Mouse (Mus musculus): ENCODE results near the gene Gnai2. TPM values are rescaled to one million over a fixed set of nuclear protein-coding genes. Genes with fewer than 3 reads are reported as not detected.

Gnai2 gene
- total and polyA plus RNA-seq, 3 experiments: 232 to 657 (median 375) TPM

DNA sequence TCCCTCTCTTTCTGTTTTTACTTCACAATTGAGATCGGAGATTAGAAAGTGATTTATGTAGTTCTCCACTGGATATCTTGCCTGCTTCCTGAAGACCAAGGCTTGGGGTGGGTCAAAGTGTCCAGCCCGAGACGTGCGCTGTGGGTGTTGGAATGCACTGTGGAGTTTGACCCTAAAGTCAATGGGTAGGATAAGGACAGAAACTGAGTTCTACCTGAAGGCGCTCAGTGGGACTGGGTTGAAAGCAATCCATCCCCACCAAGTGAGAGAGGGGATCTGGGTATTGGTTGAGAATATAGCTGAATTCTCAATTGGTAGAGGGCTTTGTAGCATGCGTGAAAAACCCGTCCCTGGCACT, 10.0 kb upstream of the Gnai2 start:
- Histone ChIP-seq H3K4me3 (ENCODE audit: low read depth, low read length) (no peak overlapping the region; the same call in 1 of the 2 replicates), H3K36me3 (replicated peaks) (no peaks in the 10 kb centered on the region), H3K9me3 (replicated peaks) (no peaks in the 10 kb centered on the region), H3K4me1 (ENCODE audit: insufficient read depth, low read depth, low read length) (peaks cover 36% of the 10 kb centered on the region), H3K27me3 (ENCODE audit: insufficient read depth, low read length) (peaks cover 17% of the 10 kb centered on the region)
- no peak for DNase-seq (ENCODE audit: low spot score)
- TF ChIP-seq GATA2 (IDR thresholded peaks at IDR 0.05; ENCODE audit: borderline replicate concordance, low read depth, low read length): no peak
- ATAC-seq (ENCODE audit: extremely low read depth, insufficient number of reproducible peaks, low FRiP score, poor library complexity, severe bottlenecking): no peak

GRCm38 (mm10) chr9:107644495-107645152, 9.5 kb upstream of the Gnai2 start:
- DNase-seq (ENCODE audit: low spot score) (peak; percentile 82), ATAC-seq (ENCODE audit: extremely low read depth, insufficient number of reproducible peaks, low FRiP score, poor library complexity, severe bottlenecking) (peak; percentile 37; the same call in 1 of the 2 replicates)
- H3K9me3 ChIP-seq (replicated peaks): no peaks in the 10 kb centered on the region
- no peaks in the 10 kb centered on the region for H3K36me3 ChIP-seq (replicated peaks)
- peaks cover 16% of the 10 kb centered on the region for H3K27me3 ChIP-seq (ENCODE audit: insufficient read depth, low read length)
- H3K4me3 ChIP-seq (ENCODE audit: low read depth, low read length): peak overlapping the region; percentile 68
- TF ChIP-seq CTCF (IDR thresholded peaks at IDR 0.05; ENCODE audit: low read depth, low read length) (peak; percentile 89), POLR2AphosphoS5 (IDR thresholded peaks at IDR 0.05; ENCODE audit: insufficient replicate concordance, low read depth, low read length) (no peak), GATA2 (IDR thresholded peaks at IDR 0.05; ENCODE audit: borderline replicate concordance, low read depth, low read length) (no peak)
- H3K4me1 ChIP-seq (ENCODE audit: insufficient read depth, low read depth, low read length): peaks cover 41% of the 10 kb centered on the region

DNA sequence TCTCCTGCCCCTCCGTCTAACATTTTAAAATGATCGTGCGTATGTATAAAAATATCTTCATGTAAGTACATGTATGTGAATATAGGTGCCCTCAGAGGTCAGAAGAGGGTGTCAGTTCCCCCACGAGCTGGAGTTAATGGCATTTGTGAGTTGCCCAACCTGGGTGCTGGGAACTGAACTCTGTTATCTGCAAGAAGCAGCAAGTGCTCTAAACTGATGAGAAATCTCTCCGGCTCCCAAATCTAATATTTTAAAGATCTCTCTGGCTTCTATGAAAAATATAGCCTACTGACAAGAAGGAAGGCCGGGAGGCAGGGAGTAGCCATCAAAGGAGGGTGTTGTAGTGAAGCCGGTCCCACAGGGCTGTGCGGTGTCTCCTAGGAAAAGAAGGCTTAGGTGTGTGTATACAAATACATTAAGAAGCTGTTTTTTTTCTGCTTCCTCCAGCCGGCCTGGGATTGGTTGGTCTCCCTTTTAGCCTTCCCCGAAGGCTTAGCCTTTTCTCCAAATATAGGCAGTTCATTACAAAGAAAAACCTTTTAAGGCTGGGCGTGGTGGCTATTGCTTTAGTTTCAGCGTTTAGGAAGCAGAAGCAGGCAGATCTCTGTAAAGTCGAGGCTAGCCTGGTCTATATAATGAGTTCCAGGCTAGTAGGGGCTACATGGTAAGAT, 8.5 kb upstream of the Gnai2 start:
- DNase-seq (ENCODE audit: low spot score): no peak
- peak overlapping the region; percentile 68; the same call in 1 of the 2 replicates for H3K4me3 ChIP-seq (ENCODE audit: low read depth, low read length)

GRCm38 (mm10) chr9:107641666-107642065, 6.5 kb upstream of the Gnai2 start:
- no peaks in the 10 kb centered on the region for H3K36me3 ChIP-seq (replicated peaks)
- DNase-seq (ENCODE audit: low spot score) (no peak), ATAC-seq (ENCODE audit: extremely low read depth, insufficient number of reproducible peaks, low FRiP score, poor library complexity, severe bottlenecking) (no peak)
- H3K27me3 ChIP-seq (ENCODE audit: insufficient read depth, low read length): peaks cover 9% of the 10 kb centered on the region; the same call in 1 of the 2 replicates
- peaks cover 49% of the 10 kb centered on the region for H3K4me1 ChIP-seq (ENCODE audit: insufficient read depth, low read depth, low read length)
- TF ChIP-seq CTCF (IDR thresholded peaks at IDR 0.05; ENCODE audit: low read depth, low read length): no peak
- TF ChIP-seq GATA1 (IDR thresholded peaks at IDR 0.05; ENCODE audit: borderline replicate concordance, low read length): no peak
- no peak for TF ChIP-seq POLR2AphosphoS5 (IDR thresholded peaks at IDR 0.05; ENCODE audit: insufficient replicate concordance, low read depth, low read length)
- TF ChIP-seq TAL1 (conservative IDR thresholded peaks at IDR 0.05; ENCODE audit: low read depth, low read length): no peak
- TF ChIP-seq GATA2 (IDR thresholded peaks at IDR 0.05; ENCODE audit: borderline replicate concordance, low read depth, low read length): no peak
- H3K4me3 ChIP-seq (ENCODE audit: low read depth, low read length): no peak overlapping the region
- no peaks in the 10 kb centered on the region for H3K9me3 ChIP-seq (replicated peaks)

More for the DNA sequence above, 8.5 kb upstream of the Gnai2 start:
- Histone ChIP-seq H3K27me3 (ENCODE audit: insufficient read depth, low read length) (peaks cover 12% of the 10 kb centered on the region), H3K9me3 (replicated peaks) (no peaks in the 10 kb centered on the region), H3K36me3 (replicated peaks) (no peaks in the 10 kb centered on the region), H3K4me1 (ENCODE audit: insufficient read depth, low read depth, low read length) (peaks cover 42% of the 10 kb centered on the region)
- no peak for TF ChIP-seq CTCF (IDR thresholded peaks at IDR 0.05; ENCODE audit: low read depth, low read length)
- no peak for TF ChIP-seq POLR2AphosphoS5 (IDR thresholded peaks at IDR 0.05; ENCODE audit: insufficient replicate concordance, low read depth, low read length)
- TF ChIP-seq TAL1 (conservative IDR thresholded peaks at IDR 0.05; ENCODE audit: low read depth, low read length): no peak
- TF ChIP-seq GATA2 (IDR thresholded peaks at IDR 0.05; ENCODE audit: borderline replicate concordance, low read depth, low read length): no peak
- no peak for TF ChIP-seq GATA1 (IDR thresholded peaks at IDR 0.05; ENCODE audit: borderline replicate concordance, low read length)
- ATAC-seq (ENCODE audit: extremely low read depth, insufficient number of reproducible peaks, low FRiP score, poor library complexity, severe bottlenecking): no peak

DNA sequence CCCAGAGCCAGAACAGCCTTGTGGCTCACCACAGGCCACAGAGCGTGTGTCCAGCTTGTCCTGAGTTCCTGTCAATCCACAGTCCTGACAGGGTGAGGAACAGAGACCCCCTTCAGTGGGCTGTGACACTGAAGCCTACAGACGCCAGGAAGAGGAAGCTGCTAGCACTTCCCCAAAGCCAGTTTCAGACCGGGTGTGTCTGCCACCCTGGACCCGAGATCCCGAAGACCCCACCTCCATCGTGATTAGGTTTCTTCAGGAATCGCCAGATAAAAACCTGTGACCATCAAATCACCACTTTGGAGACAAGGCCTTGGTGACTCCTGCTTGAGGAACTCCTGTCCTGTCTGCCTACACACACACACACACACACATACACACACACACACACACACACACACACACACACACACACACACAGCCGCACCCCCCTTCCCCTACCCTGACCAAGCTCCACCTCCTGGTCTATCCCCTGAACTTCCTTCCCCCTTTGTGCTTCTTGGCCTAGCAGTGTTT, 5.1 kb upstream of the Gnai2 start:
- peaks cover 55% of the 10 kb centered on the region for H3K4me1 ChIP-seq (ENCODE audit: insufficient read depth, low read depth, low read length)
- H3K36me3 ChIP-seq (replicated peaks): no peaks in the 10 kb centered on the region
- no peak for ATAC-seq (ENCODE audit: extremely low read depth, insufficient number of reproducible peaks, low FRiP score, poor library complexity, severe bottlenecking)
- TF ChIP-seq CTCF (IDR thresholded peaks at IDR 0.05; ENCODE audit: low read depth, low read length) (no peak), GATA1 (IDR thresholded peaks at IDR 0.05; ENCODE audit: borderline replicate concordance, low read length) (no peak), TAL1 (conservative IDR thresholded peaks at IDR 0.05; ENCODE audit: low read depth, low read length) (no peak), GATA2 (IDR thresholded peaks at IDR 0.05; ENCODE audit: borderline replicate concordance, low read depth, low read length) (no peak), POLR2AphosphoS5 (IDR thresholded peaks at IDR 0.05; ENCODE audit: insufficient replicate concordance, low read depth, low read length) (no peak)
- H3K9me3 ChIP-seq (replicated peaks): no peaks in the 10 kb centered on the region
- H3K4me3 ChIP-seq (ENCODE audit: low read depth, low read length): peak overlapping the region; percentile 18; the same call in 1 of the 2 replicates
- H3K27me3 ChIP-seq (ENCODE audit: insufficient read depth, low read length): peaks cover 9% of the 10 kb centered on the region; the same call in 1 of the 2 replicates
- peak; percentile 41 for DNase-seq (ENCODE audit: low spot score)

DNA sequence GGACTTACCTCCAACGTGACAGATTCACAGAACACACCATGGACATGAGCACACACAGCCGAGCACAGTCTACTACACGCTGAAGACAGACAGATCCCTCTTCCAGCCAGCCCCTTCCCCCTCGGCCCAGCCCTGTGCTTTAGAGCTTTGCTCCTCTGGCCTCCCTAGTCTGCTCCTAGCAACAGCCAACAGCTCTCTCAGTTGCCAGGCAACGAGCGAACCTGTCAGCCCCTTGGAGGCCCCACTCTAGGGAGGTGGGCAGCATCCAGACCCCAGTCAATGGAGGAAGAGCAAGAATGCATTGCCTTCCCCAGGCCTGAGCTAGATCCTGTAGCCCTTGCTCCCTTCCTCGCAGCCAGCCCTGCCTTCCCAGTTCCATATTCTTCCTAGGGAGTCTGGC, 1.9 kb upstream of the Gnai2 start:
- DNase-seq (ENCODE audit: low spot score) (no peak), ATAC-seq (ENCODE audit: extremely low read depth, insufficient number of reproducible peaks, low FRiP score, poor library complexity, severe bottlenecking) (no peak)
- H3K4me1 ChIP-seq (ENCODE audit: insufficient read depth, low read depth, low read length): peaks cover 58% of the 10 kb centered on the region
- H3K36me3 ChIP-seq (replicated peaks): peaks cover 13% of the 10 kb centered on the region
- no peaks in the 10 kb centered on the region for H3K9me3 ChIP-seq (replicated peaks)
- no peak overlapping the region for H3K4me3 ChIP-seq (ENCODE audit: low read depth, low read length)
- peaks cover 4% of the 10 kb centered on the region; the same call in 1 of the 2 replicates for H3K27me3 ChIP-seq (ENCODE audit: insufficient read depth, low read length)
- TF ChIP-seq CTCF (IDR thresholded peaks at IDR 0.05; ENCODE audit: low read depth, low read length) (no peak), GATA2 (IDR thresholded peaks at IDR 0.05; ENCODE audit: borderline replicate concordance, low read depth, low read length) (no peak), GATA1 (IDR thresholded peaks at IDR 0.05; ENCODE audit: borderline replicate concordance, low read length) (no peak), POLR2AphosphoS5 (IDR thresholded peaks at IDR 0.05; ENCODE audit: insufficient replicate concordance, low read depth, low read length) (no peak), TAL1 (conservative IDR thresholded peaks at IDR 0.05; ENCODE audit: low read depth, low read length) (no peak)
